Mouse (Mus musculus): Measurements from ENCODE around the gene Pld1. TPM values are rescaled to one million over a fixed set of nuclear protein-coding genes. Genes with fewer than 3 reads are reported as not detected.

The Pld1 gene
- polyA plus RNA-seq, 1 experiment from 2014 or later = 5.7 TPM

- Histone ChIP-seq H3K4me1 (ENCODE audit: control insufficient read depth, insufficient read depth, low read length) (no peaks in the 10 kb centered on the region), H3K4me2 (ENCODE audit: low read depth, low read length) (no peak overlapping the region), H3K36me3 (ENCODE audit: control insufficient read depth, insufficient read depth, low read length) (no peaks in the 10 kb centered on the region), H3K4me3 (ENCODE audit: low read depth, low read length) (no peak overlapping the region), H3K9me3 (ENCODE audit: control insufficient read depth, low read length) (no peaks in the 10 kb centered on the region), H3K27ac (ENCODE audit: low read depth, low read length) (no peak overlapping the region), H3K27me3 (ENCODE audit: control insufficient read depth, insufficient read depth, low read length) (no peaks in the 10 kb centered on the region), H3K9ac (replicated peaks; ENCODE audit: low read depth, low read length) (no peak overlapping the region)
- 51% methylated on average over 7 of the region's 7 CpGs for WGBS
- peak; percentile 55; the same call in 1 of the 2 replicates for ATAC-seq (ENCODE audit: low read depth)
These were observed 44.0 kb downstream of the Pld1 start for GRCm38 (mm10) chr3:27982436-27983017.

GRCm38 (mm10) chr3:27983274-27983673, 44.8 kb downstream of the Pld1 start:
- Histone ChIP-seq H3K4me1 (ENCODE audit: control insufficient read depth, insufficient read depth, low read length) (no peaks in the 10 kb centered on the region), H3K9me3 (ENCODE audit: control insufficient read depth, low read length) (no peaks in the 10 kb centered on the region), H3K27me3 (ENCODE audit: control insufficient read depth, insufficient read depth, low read length) (no peaks in the 10 kb centered on the region), H3K4me3 (ENCODE audit: low read depth, low read length) (no peak overlapping the region), H3K36me3 (ENCODE audit: control insufficient read depth, insufficient read depth, low read length) (no peaks in the 10 kb centered on the region), H3K27ac (ENCODE audit: low read depth, low read length) (no peak overlapping the region), H3K4me2 (ENCODE audit: low read depth, low read length) (no peak overlapping the region), H3K9ac (replicated peaks; ENCODE audit: low read depth, low read length) (no peak overlapping the region)
- no peak for ATAC-seq (ENCODE audit: low read depth)
- 72% methylated on average over 2 of the region's 2 CpGs for WGBS

- H3K9ac ChIP-seq (replicated peaks; ENCODE audit: low read depth, low read length) = no peak overlapping the region
These were observed 45.6 kb downstream of the Pld1 start for GRCm38 (mm10) chr3:27983935-27984577.

GRCm38 (mm10) chr3:27984620-27985019, 46.1 kb downstream of the Pld1 start:
- ATAC-seq (ENCODE audit: low read depth) = no peak
- Histone ChIP-seq H3K27ac (ENCODE audit: low read depth, low read length) (no peak overlapping the region), H3K9ac (replicated peaks; ENCODE audit: low read depth, low read length) (no peak overlapping the region), H3K27me3 (ENCODE audit: control insufficient read depth, insufficient read depth, low read length) (no peaks in the 10 kb centered on the region), H3K4me3 (ENCODE audit: low read depth, low read length) (peak overlapping the region; percentile 16; the same call in 1 of the 2 replicates), H3K9me3 (ENCODE audit: control insufficient read depth, low read length) (no peaks in the 10 kb centered on the region), H3K4me1 (ENCODE audit: control insufficient read depth, insufficient read depth, low read length) (no peaks in the 10 kb centered on the region), H3K4me2 (ENCODE audit: low read depth, low read length) (peak overlapping the region; percentile 37; the same call in 1 of the 2 replicates), H3K36me3 (ENCODE audit: control insufficient read depth, insufficient read depth, low read length) (no peaks in the 10 kb centered on the region)
- 66% methylated on average over 4 of the region's 4 CpGs for WGBS

More at GRCm38 (mm10) chr3:27983935-27984577, 45.6 kb downstream of the Pld1 start:
- H3K9me3 ChIP-seq (ENCODE audit: control insufficient read depth, low read length) = no peaks in the 10 kb centered on the region
- H3K4me3 ChIP-seq (ENCODE audit: low read depth, low read length) = peak overlapping the region; percentile 16; the same call in 1 of the 2 replicates
- 0 out of 2 replicates have a peak overlapping the region, but pooled peaks have one; percentile 48 for H3K27ac ChIP-seq (ENCODE audit: low read depth, low read length)
- H3K27me3 ChIP-seq (ENCODE audit: control insufficient read depth, insufficient read depth, low read length) = no peaks in the 10 kb centered on the region
- H3K4me1 ChIP-seq (ENCODE audit: control insufficient read depth, insufficient read depth, low read length) = no peaks in the 10 kb centered on the region
- 13% methylated on average over 14 of the region's 14 CpGs for WGBS
- H3K4me2 ChIP-seq (ENCODE audit: low read depth, low read length) = peak overlapping the region; percentile 37; the same call in 1 of the 2 replicates
- peak; percentile 92 for ATAC-seq (ENCODE audit: low read depth)
- H3K36me3 ChIP-seq (ENCODE audit: control insufficient read depth, insufficient read depth, low read length) = no peaks in the 10 kb centered on the region

GRCm38 (mm10) chr3:27985344-27985743, 46.8 kb downstream of the Pld1 start:
- H3K9ac ChIP-seq (replicated peaks; ENCODE audit: low read depth, low read length) = no peak overlapping the region
- H3K4me2 ChIP-seq (ENCODE audit: low read depth, low read length) = no peak overlapping the region
- H3K4me3 ChIP-seq (ENCODE audit: low read depth, low read length) = peak overlapping the region; percentile 16; the same call in 1 of the 2 replicates
- H3K27ac ChIP-seq (ENCODE audit: low read depth, low read length) = no peak overlapping the region
- no peaks in the 10 kb centered on the region for H3K9me3 ChIP-seq (ENCODE audit: control insufficient read depth, low read length)
- no peak for ATAC-seq (ENCODE audit: low read depth)
- 85% methylated on average over 5 of the region's 5 CpGs for WGBS
- H3K36me3 ChIP-seq (ENCODE audit: control insufficient read depth, insufficient read depth, low read length) = no peaks in the 10 kb centered on the region
- no peaks in the 10 kb centered on the region for H3K4me1 ChIP-seq (ENCODE audit: control insufficient read depth, insufficient read depth, low read length)
- no peaks in the 10 kb centered on the region for H3K27me3 ChIP-seq (ENCODE audit: control insufficient read depth, insufficient read depth, low read length)

- ATAC-seq (ENCODE audit: low read depth) = no peak
- 54% methylated on average over 8 of the region's 8 CpGs for WGBS
These were observed 49.5 kb downstream of the Pld1 start for GRCm38 (mm10) chr3:27987891-27988536.

GRCm38 (mm10) chr3:27991100-27991703, 52.7 kb downstream of the Pld1 start:
- no peaks in the 10 kb centered on the region for H3K4me1 ChIP-seq (ENCODE audit: control insufficient read depth, insufficient read depth, low read length)
- 82% methylated on average over 2 of the region's 2 CpGs for WGBS

More at GRCm38 (mm10) chr3:27987891-27988536, 49.5 kb downstream of the Pld1 start:
- Histone ChIP-seq H3K27ac (ENCODE audit: low read depth, low read length) (no peak overlapping the region), H3K36me3 (ENCODE audit: control insufficient read depth, insufficient read depth, low read length) (no peaks in the 10 kb centered on the region), H3K4me3 (ENCODE audit: low read depth, low read length) (no peak overlapping the region), H3K4me2 (ENCODE audit: low read depth, low read length) (no peak overlapping the region), H3K27me3 (ENCODE audit: control insufficient read depth, insufficient read depth, low read length) (no peaks in the 10 kb centered on the region), H3K9ac (replicated peaks; ENCODE audit: low read depth, low read length) (no peak overlapping the region), H3K9me3 (ENCODE audit: control insufficient read depth, low read length) (no peaks in the 10 kb centered on the region), H3K4me1 (ENCODE audit: control insufficient read depth, insufficient read depth, low read length) (no peaks in the 10 kb centered on the region)

GRCm38 (mm10) chr3:27994175-27994990, 55.9 kb downstream of the Pld1 start:
- H3K27ac ChIP-seq (ENCODE audit: low read depth, low read length) = no peak overlapping the region
- no peak overlapping the region for H3K9ac ChIP-seq (replicated peaks; ENCODE audit: low read depth, low read length)
- no peaks in the 10 kb centered on the region for H3K27me3 ChIP-seq (ENCODE audit: control insufficient read depth, insufficient read depth, low read length)
- H3K4me2 ChIP-seq (ENCODE audit: low read depth, low read length) = no peak overlapping the region
- no peaks in the 10 kb centered on the region for H3K4me1 ChIP-seq (ENCODE audit: control insufficient read depth, insufficient read depth, low read length)
- no peak overlapping the region for H3K4me3 ChIP-seq (ENCODE audit: low read depth, low read length)
- H3K9me3 ChIP-seq (ENCODE audit: control insufficient read depth, low read length) = no peaks in the 10 kb centered on the region
- no peak for ATAC-seq (ENCODE audit: low read depth)
- 90% methylated on average over 8 of the region's 8 CpGs for WGBS
- no peaks in the 10 kb centered on the region for H3K36me3 ChIP-seq (ENCODE audit: control insufficient read depth, insufficient read depth, low read length)

More at GRCm38 (mm10) chr3:27991100-27991703, 52.7 kb downstream of the Pld1 start:
- no peaks in the 10 kb centered on the region for H3K27me3 ChIP-seq (ENCODE audit: control insufficient read depth, insufficient read depth, low read length)
- no peak for ATAC-seq (ENCODE audit: low read depth)
- no peak overlapping the region for H3K27ac ChIP-seq (ENCODE audit: low read depth, low read length)
- H3K4me3 ChIP-seq (ENCODE audit: low read depth, low read length) = no peak overlapping the region
- H3K9ac ChIP-seq (replicated peaks; ENCODE audit: low read depth, low read length) = no peak overlapping the region
- no peak overlapping the region for H3K4me2 ChIP-seq (ENCODE audit: low read depth, low read length)
- no peaks in the 10 kb centered on the region for H3K36me3 ChIP-seq (ENCODE audit: control insufficient read depth, insufficient read depth, low read length)
- H3K9me3 ChIP-seq (ENCODE audit: control insufficient read depth, low read length) = no peaks in the 10 kb centered on the region
